Mouse (Mus musculus) duodenum, adult 2 months (tissue): ENCODE measurements around the gene Tnxb. TPM values are rescaled to one million over a fixed set of nuclear protein-coding genes. Genes with fewer than 3 reads are reported as not detected.

Experiments
- polyA plus RNA-seq: library from polyadenylated mRNA; depleted of rRNA; stranded (reverse); fragments of >200 nt; gene quantifications from 2 replicates; pipeline ENCODE4 v1.2.3, GENCODE M21; 2012; ENCODE audit warnings: low replicate concordance; rRNA removed

Gene Tnxb
- 10.1 and 15.3 TPM in 2 replicates for polyA plus RNA-seq

GRCm38 (mm10) chr17:34670235-34670634 is at the start of gene Tnxb:
Gene Tnxb (plus strand): TSS chr17:34670535.

GRCm38 (mm10) chr17:34627943-34628643 is 42.2 kb upstream of the Tnxb start, which contains the start of gene Ppt2:
Gene Ppt2 (minus strand): TSS chr17:34628510.

GRCm38 (mm10) chr17:34629221-34629751 is 41.0 kb upstream of the Tnxb start, which contains the start of gene Prrt1:
Gene Prrt1 (plus strand): TSS chr17:34629533.

GRCm38 (mm10) chr17:34644608-34645007 is 25.7 kb upstream of the Tnxb start, which contains the start of gene Fkbpl:
Gene Fkbpl (plus strand): TSS chr17:34644764.

GRCm38 (mm10) chr17:34646906-34647787 is 23.2 kb upstream of the Tnxb start, which contains the start of gene Atf6b:
Gene Atf6b (plus strand): TSS chr17:34647146.

GRCm38 (mm10) chr17:34743719-34744118 is 73.4 kb downstream of the Tnxb start, which contains the start of gene C4b:
Gene C4b (minus strand): TSS chr17:34743882.

Other genes with a start within 250 kb of the Tnxb start
- 24.7 and 37.1 TPM in 2 replicates for gene Btnl4, start 193.2 kb upstream of the Tnxb start, polyA plus RNA-seq
- gene Btnl6, start 153.2 kb upstream of the Tnxb start, polyA plus RNA-seq: 36.6 and 66.8 TPM in 2 replicates
- gene Notch4, start 106.3 kb upstream of the Tnxb start, polyA plus RNA-seq: 14.4 and 26.1 TPM in 2 replicates
- gene Gpsm3, start 80.7 kb upstream of the Tnxb start, polyA plus RNA-seq: 6.9 and 13.4 TPM in 2 replicates
- 30.5 and 44.4 TPM in 2 replicates for gene Pbx2, start 79.3 kb upstream of the Tnxb start, polyA plus RNA-seq
- gene Ager, start 72.7 kb upstream of the Tnxb start, polyA plus RNA-seq: 1.5 and 1.9 TPM in 2 replicates
- gene Rnf5, start 66.8 kb upstream of the Tnxb start, polyA plus RNA-seq: 133 and 182 TPM in 2 replicates
- 355 and 550 TPM in 2 replicates for gene Agpat1, start 66.3 kb upstream of the Tnxb start, polyA plus RNA-seq
- gene Egfl8, start 54.6 kb upstream of the Tnxb start, polyA plus RNA-seq: 1.4 and 2.1 TPM in 2 replicates
- gene Ppt2, start 42.0 kb upstream of the Tnxb start, polyA plus RNA-seq: 25.9 and 43.4 TPM in 2 replicates
- 7.7 and 10.5 TPM in 2 replicates for gene Prrt1, start 41.0 kb upstream of the Tnxb start, polyA plus RNA-seq
- gene Fkbpl, start 25.8 kb upstream of the Tnxb start, polyA plus RNA-seq: 1.8 and 2.4 TPM in 2 replicates
- gene Atf6b, start 23.4 kb upstream of the Tnxb start, polyA plus RNA-seq: 67.2 and 71.2 TPM in 2 replicates
- gene C4b, start 73.3 kb downstream of the Tnxb start, polyA plus RNA-seq: 13.4 and 20.2 TPM in 2 replicates
- gene Cyp21a1, start 134.0 kb downstream of the Tnxb start, polyA plus RNA-seq: 4.3 and 8.4 TPM in 2 replicates
- gene Stk19, start 166.4 kb downstream of the Tnxb start, polyA plus RNA-seq: 55.2 and 59.8 TPM in 2 replicates
- 63.9 and 83.5 TPM in 2 replicates for gene Dxo, start 166.5 kb downstream of the Tnxb start, polyA plus RNA-seq
- gene Skiv2l, start 179.7 kb downstream of the Tnxb start, polyA plus RNA-seq: 66.9 and 74.8 TPM in 2 replicates
- 14.9 and 36.1 TPM in 2 replicates for gene Nelfe, start 179.9 kb downstream of the Tnxb start, polyA plus RNA-seq
- gene Cfb, start 192.0 kb downstream of the Tnxb start, polyA plus RNA-seq: 16.5 and 49.9 TPM in 2 replicates
- 6.2 and 6.7 TPM in 2 replicates for gene Zbtb12, start 208.9 kb downstream of the Tnxb start, polyA plus RNA-seq
- gene Gm20547, start 211.5 kb downstream of the Tnxb start, polyA plus RNA-seq: not detected in 2 replicates
- gene C2, start 227.7 kb downstream of the Tnxb start, polyA plus RNA-seq: 5.1 and 6.8 TPM in 2 replicates
- 206 and 215 TPM in 2 replicates for gene Ehmt2, start 227.9 kb downstream of the Tnxb start, polyA plus RNA-seq
- gene Slc44a4, start 243.9 kb downstream of the Tnxb start, polyA plus RNA-seq: 74.7 and 81.1 TPM in 2 replicates